Mouse (Mus musculus) heart, postnatal 25 days (tissue): ENCODE data around the gene Tbc1d22a. TPM values are rescaled to one million over a fixed set of nuclear protein-coding genes. Genes with fewer than 3 reads are reported as not detected.

Source experiments
- DNase-seq: peaks from one replicate; pipeline ENCODE4 v3.0.0; 2022; ENCODE audit warnings: low spot score
- intact Hi-C: fragments of 180-260 bp; cut with DNase I; formaldehyde crosslinking; loops from one replicate; pipeline ENCODE4 v1.15.1; 2025
- total RNA-seq, 2 experiments: library from RNA; stranded (reverse); gene quantifications; 2 replicates each; pipeline ENCODE4 v1.2.3; 2021

Gene Tbc1d22a
- total RNA-seq, 2 experiments from 2014 or later = 21.2 to 21.7 TPM

DNA sequence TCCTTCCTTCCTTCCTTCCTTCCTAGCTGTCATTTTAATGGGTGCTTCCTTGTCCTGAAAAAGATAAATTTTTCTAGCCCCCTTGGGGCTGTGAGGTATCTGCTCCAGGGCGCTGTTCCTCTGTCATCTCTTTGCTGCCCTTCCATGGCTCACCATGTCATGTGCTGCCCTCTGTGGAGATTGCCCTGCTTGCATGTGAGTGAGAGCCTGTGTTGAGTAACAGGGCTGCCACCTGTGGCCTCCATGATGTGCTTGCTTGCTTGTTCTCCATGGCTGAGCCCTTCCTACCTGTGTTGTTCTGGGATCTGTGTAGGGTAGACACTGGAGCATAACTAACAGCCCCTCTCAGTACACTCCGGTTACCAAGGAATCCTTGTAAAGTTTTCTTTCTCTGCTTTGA lies 12.7 kb downstream of the Tbc1d22a start:
- no peak for DNase-seq
- intact Hi-C loops = loop anchor here (5.0 kb wide), 1 partner anchor 40 kb away; the partner anchor contains the start of gene Cerk

DNA sequence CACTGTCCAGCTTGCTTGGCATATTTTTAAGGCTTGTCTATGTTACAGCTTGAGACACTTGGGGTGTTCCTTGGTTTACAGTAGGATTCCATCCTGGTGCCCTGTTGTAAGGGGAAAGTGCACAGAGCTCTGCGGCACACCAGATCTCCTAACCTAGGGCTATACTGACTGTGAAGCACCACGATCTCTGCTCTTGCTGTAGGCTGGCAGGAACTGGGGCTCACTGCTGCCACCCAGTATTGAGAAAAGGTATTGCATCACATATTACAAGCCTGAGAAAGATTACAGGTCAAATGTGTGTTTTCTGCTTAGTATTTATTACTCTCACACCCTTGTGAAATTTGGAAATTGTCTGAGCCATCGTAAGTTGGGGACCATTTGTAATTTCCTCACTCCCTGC lies 13.9 kb downstream of the Tbc1d22a start:
- intact Hi-C loops = loop anchor here (5.0 kb wide), 1 partner anchor 41 kb away; the partner anchor contains the start of gene Cerk

GRCm38 (mm10) chr15:86229088-86229487 lies 14.8 kb downstream of the Tbc1d22a start:
- no peak for DNase-seq
- intact Hi-C loops = loop anchor here (5.0 kb wide), 1 partner anchor 42 kb away; the partner anchor contains the start of gene Cerk

More for the DNA sequence above, 13.9 kb downstream of the Tbc1d22a start:
- DNase-seq = no peak

DNA sequence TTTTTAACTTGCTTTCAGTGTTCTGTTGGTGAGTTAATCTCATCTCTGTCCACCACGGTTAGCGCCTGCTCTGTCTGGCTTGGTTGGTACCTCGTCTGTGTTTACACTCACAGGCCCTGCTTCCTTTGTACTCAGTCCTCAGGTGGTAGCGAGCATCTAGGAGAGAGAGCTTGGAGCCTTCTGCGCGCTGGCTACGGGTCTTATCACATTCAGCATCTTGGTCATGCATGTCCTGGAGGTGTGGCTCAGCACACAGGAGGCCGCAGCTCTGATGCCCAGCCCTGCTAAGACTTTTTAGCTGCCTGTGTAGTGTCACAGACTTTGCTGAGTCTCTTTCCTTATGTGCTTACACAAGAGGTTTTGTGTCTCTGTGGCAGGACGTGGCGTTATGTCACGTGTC lies 15.4 kb downstream of the Tbc1d22a start:
- no peak for DNase-seq
- intact Hi-C loops = loop anchor here (5.0 to 10.0 kb wide), 3 partner anchors 42 to 175 kb away; partner anchors contain the start of genes Cerk and Gramd4

GRCm38 (mm10) chr15:86231170-86231569 lies 16.9 kb downstream of the Tbc1d22a start:
- intact Hi-C loops = loop anchor here (5.0 to 10.0 kb wide), 2 partner anchors 89 to 176 kb away; partner anchors contain the start of gene Gramd4
- DNase-seq = no peak

GRCm38 (mm10) chr15:86231831-86232512 lies 17.7 kb downstream of the Tbc1d22a start:
- intact Hi-C loops = loop anchor here (5.0 to 10.0 kb wide), 2 partner anchors 90 to 177 kb away; partner anchors contain the start of gene Gramd4
- DNase-seq = no peak

DNA sequence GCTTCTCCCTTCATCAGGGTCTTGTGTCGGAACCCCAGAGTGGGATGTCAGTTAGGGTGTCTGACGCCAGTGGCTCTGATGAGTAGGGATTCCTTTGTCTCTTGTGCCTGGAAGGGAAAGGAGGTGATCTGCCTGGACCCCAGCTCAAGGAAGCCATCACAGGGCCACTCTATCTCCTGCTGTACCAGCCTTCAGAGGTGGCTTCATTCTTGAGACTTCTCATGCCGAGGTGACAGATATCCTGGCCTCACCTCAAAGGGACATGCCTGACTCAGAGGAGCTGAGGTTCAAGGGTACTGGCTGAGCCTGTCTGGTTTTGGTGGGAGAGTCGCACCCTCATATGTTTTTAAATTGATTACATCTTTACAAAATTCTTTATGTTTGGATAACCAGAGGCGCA lies 19.7 kb downstream of the Tbc1d22a start:
- intact Hi-C loops = loop anchor here (5.0 to 10.0 kb wide), 2 partner anchors 92 to 179 kb away; partner anchors contain the start of gene Gramd4
- DNase-seq = no peak

DNA sequence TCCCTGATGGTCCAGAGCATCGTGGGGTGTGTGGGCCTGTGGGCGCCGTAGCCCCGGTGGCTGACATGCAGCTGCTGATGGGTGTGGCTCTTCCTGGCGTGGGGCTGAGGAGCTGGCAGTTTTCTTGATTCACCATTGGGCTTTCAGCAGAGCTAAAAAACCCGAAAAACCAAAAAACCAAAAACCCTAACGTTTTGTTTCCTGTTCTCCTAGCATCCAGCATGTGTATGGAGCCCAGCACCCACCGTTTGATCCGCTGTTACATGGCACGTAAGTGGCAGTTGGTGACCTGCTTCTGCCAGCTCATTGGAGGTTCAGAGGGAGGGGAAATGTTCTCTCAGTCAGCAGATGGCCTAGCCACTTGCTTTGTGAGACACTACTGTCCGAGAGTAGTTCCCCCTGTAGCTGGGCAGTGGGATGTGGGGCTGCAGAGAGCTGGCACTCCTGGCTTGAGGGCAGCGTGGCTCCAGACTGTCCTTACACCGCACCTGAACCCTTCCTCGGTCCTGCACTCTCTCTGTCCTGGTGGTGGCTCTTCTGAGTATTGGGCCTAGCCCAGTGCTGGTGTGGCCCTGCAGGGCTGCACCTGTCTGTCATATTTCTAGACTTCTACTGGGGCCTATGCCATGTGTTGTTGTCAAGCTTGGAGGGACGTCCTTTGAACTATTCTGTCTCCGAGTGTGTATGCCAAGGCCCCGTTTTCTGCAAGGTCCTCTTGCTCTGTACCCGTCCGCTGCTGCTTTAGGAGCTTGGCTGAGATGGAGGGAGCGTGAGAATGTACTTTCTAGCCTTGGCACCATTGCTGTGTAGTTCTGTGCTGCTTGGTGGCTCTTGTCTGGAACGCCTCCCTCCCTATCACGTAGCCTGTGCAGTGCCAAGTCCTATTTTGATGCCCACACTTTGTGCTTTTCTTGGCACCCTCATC lies 20.5 kb downstream of the Tbc1d22a start:
- intact Hi-C loops = loop anchor here (5.0 to 10.0 kb wide), 2 partner anchors 92 to 180 kb away; partner anchors contain the start of gene Gramd4
- no peak for DNase-seq

GRCm38 (mm10) chr15:86236252-86236651 lies 22.0 kb downstream of the Tbc1d22a start:
- intact Hi-C loops = loop anchor here (10.0 kb wide), 1 partner anchor 181 kb away; the partner anchor contains the start of gene Gramd4
- no peak for DNase-seq

DNA sequence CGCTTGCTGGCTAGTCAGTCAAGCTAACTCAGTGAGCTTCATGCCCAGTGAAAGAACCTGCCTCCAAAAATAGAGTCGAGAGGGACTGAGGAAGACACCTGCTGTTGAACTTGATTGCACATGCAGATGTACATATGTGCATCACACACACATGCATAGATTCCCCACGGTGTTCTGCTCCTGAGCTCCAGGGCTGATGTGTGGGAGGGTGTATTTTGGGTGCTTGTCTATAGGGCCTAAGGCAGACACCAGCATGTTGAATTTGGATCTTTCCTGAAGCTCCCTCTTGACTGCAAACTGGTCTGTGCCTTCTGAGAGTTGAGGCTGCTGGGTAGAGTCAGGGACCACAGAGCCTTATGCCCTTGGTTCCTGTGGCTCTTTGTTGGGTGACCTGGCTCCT lies 23.8 kb downstream of the Tbc1d22a start:
- no peak for DNase-seq
- intact Hi-C loops = loop anchor here (10.0 kb wide), 1 partner anchor 183 kb away; the partner anchor contains the start of gene Gramd4

DNA sequence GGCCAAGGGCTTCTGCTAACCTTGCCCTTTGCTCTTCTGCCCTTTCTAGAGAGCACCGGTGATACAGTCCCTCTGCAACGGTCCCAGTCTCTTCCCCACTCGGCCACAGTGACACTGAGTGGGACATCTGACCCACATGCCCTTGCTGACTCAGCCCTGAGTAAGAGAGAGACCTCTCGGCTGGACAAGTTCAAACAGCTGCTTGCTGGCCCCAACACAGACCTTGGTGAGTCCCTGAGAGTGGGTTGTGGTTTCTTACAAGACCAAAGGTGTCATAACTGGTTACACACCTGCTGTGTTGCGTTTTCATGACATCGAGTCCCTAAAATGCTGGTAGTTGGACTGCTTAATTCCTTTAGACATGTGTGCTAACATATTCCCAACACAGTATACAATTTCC lies 24.8 kb downstream of the Tbc1d22a start:
- DNase-seq = no peak
- intact Hi-C loops = loop anchor here (10.0 kb wide), 1 partner anchor 184 kb away; the partner anchor contains the start of gene Gramd4

GRCm38 (mm10) chr15:86239801-86240200 lies 25.5 kb downstream of the Tbc1d22a start:
- intact Hi-C loops = loop anchor here (2.0 to 10.0 kb wide), 4 partner anchors 165 to 1305 kb away; partner anchors contain the start of genes Fam19a5 and Gramd4
- peak; percentile 26 for DNase-seq

DNA sequence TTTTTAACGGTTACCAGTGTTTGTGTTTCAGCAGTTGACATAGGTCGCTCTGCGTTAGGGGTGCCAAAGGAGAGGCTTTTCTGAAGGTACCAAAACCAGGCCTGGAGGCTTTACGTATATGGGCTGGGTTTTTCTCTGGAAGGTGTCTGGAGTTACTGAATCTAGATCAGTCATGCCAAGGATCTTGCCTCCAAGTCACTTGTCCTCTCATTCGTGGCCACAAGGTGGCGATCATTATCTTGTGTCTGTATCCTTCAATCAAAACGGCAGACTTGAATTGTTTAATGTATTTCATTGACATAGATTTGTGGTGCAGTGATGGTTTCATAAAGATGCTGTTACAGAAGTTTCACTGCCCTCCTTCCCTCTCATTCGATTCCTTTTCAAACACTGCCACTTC lies 29.4 kb downstream of the Tbc1d22a start:
- DNase-seq = no peak
- intact Hi-C loops = loop anchor here (10.0 kb wide), 2 partner anchors 341 to 1301 kb away; partner anchors contain the start of gene Fam19a5

DNA sequence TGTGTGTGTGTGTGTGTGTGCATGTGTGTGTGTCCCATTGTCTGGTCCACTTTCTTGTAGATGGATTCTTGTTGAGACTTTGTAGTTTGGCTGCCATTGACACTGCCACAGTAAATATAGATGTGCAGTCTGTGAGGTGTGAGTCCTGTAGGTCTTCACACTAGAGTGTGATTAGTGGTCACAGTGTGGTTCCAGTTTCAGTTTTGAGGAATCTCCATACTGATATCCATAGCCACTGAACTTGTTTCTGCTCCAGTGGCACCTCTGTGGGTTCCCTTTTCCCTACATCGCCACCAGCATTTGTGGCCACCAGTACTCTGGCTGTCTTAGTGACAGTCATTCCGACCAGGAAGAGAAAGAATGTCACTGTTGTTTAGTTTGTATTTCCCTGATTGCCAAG lies 30.1 kb downstream of the Tbc1d22a start:
- intact Hi-C loops = loop anchor here (10.0 kb wide), 2 partner anchors 340 to 1300 kb away; partner anchors contain the start of gene Fam19a5
- no peak for DNase-seq

DNA sequence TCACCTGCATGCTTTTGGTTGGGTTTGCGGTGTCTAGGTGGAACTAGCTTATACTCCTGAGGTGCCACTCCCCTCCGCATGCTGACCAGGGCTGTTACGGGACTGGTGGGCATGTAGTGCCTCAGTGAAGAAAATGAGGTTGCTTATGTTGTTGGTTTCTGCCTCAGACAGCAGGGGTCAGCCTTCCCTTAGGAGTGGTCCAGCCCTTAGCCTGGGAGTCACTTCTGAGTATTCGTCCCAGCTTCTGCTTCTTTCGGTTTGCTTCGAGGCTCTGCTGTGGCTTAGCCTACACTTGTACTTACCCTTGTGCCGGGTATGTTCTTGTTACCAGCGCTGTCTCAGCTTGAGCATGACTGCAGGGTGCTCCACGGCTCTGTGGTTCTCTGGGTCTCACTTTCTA lies 36.0 kb downstream of the Tbc1d22a start:
- intact Hi-C loops = no loop called here
- no peak for DNase-seq

DNA sequence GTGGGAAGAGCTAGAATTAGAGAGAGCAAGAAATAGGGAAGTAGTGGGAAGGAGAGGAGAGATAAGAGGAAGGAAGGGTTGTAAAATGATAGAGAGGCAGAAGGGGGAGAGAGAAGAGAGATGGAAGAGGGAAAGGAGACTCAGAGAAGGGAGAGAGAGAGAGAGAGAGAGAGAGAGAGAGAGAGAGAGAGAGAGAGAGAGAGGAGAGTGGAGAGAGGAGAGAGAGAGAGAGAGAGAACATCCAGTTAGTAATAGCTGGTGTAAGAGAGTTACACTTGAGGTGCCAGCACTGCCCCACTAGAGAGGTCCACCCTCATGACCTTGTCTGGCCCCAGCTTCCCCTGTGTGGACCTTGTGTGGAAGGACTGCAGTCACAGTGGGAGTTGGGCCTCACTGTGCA lies 37.9 kb downstream of the Tbc1d22a start:
- no peak for DNase-seq
- intact Hi-C loops = no loop called here

- DNase-seq = no peak
- intact Hi-C loops = no loop called here
These were observed 38.4 kb downstream of the Tbc1d22a start for GRCm38 (mm10) chr15:86252684-86253083.

- intact Hi-C loops = no loop called here
- DNase-seq = no peak
These were observed 39.2 kb downstream of the Tbc1d22a start for GRCm38 (mm10) chr15:86253411-86253810.

- intact Hi-C loops = no loop called here
- no peak for DNase-seq
These were observed 41.9 kb downstream of the Tbc1d22a start for GRCm38 (mm10) chr15:86256201-86256600.

DNA sequence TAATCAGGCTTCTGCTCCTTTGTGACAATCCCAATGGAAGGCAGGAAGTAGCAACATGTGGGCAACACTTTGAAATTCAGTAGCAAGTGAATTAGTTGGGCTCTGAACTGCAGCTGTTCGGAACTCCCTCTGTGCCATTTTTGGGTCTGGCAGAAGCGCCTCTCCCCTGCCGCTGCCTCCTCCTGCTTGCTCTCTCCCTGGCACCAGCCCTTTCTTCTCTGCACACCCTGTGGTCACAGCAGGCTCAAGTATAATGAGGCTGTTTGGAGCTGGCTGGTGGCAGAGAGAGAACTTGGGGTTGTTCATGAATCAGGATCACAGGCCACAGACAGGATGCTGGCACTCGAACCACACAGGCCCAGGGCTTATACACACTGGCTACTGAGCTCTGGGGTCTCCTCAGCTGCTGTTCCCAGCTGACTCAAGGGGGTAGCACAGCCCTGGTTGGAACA lies 42.5 kb downstream of the Tbc1d22a start:
- intact Hi-C loops = no loop called here
- DNase-seq = no peak
